Mouse (Mus musculus): Measurements from ENCODE around the gene Irf4.

Gene Irf4

GRCm38 (mm10) chr13:30801886-30802285 is 52.9 kb downstream of the Irf4 start:
- DNase-seq (ENCODE audit: low spot score in 2 of 2): no peak

GRCm38 (mm10) chr13:30802336-30802955 is 53.4 kb downstream of the Irf4 start:
- DNase-seq (ENCODE audit: low spot score in 2 of 2): no peak

- no peak for DNase-seq (ENCODE audit: low spot score in 2 of 2)
Measured at GRCm38 (mm10) chr13:30809240-30809639, 60.2 kb downstream of the Irf4 start.

GRCm38 (mm10) chr13:30813464-30813863 is 64.4 kb downstream of the Irf4 start:
- no peak for DNase-seq (ENCODE audit: low spot score in 2 of 2)

- peak; percentile 21 to 37 for DNase-seq (ENCODE audit: low spot score in 2 of 2)
Measured at GRCm38 (mm10) chr13:30814256-30814655, 65.2 kb downstream of the Irf4 start.
